Mouse (Mus musculus): ENCODE measurements around the gene Lyzl6.

Gene Lyzl6

GRCm38 (mm10) chr11:103638790-103639189 lies at the start of gene Lyzl6:
Gene Lyzl6, minus strand, starts transcription at chr11:103638890.
- no peak for DNase-seq

- DNase-seq, result no peak
Measured at GRCm38 (mm10) chr11:103686706-103687105, 48.0 kb upstream of the Lyzl6 start.

GRCm38 (mm10) chr11:103685261-103685736 lies 46.6 kb upstream of the Lyzl6 start:
- no peak for DNase-seq

GRCm38 (mm10) chr11:103683667-103684334 lies 45.1 kb upstream of the Lyzl6 start:
- DNase-seq, result no peak

- peak; percentile 36 for DNase-seq
Measured at GRCm38 (mm10) chr11:103677042-103677441, 38.4 kb upstream of the Lyzl6 start.

GRCm38 (mm10) chr11:103675556-103675955 lies 36.9 kb upstream of the Lyzl6 start:
- DNase-seq, result peak; percentile 82

- no peak for DNase-seq
Measured at GRCm38 (mm10) chr11:103666907-103667426, 28.3 kb upstream of the Lyzl6 start.

GRCm38 (mm10) chr11:103666181-103666906 lies 27.7 kb upstream of the Lyzl6 start:
- peak; percentile 41 for DNase-seq

GRCm38 (mm10) chr11:103665695-103666094 lies 27.0 kb upstream of the Lyzl6 start:
- no peak for DNase-seq

GRCm38 (mm10) chr11:103663119-103663518 lies 24.4 kb upstream of the Lyzl6 start:
- no peak for DNase-seq

- no peak for DNase-seq
Measured at GRCm38 (mm10) chr11:103662546-103662945, 23.9 kb upstream of the Lyzl6 start.

GRCm38 (mm10) chr11:103661863-103662262 lies 23.2 kb upstream of the Lyzl6 start:
- no peak for DNase-seq

GRCm38 (mm10) chr11:103658189-103658588 lies 19.5 kb upstream of the Lyzl6 start:
- DNase-seq, result no peak

- no peak for DNase-seq
Measured at GRCm38 (mm10) chr11:103656520-103656919, 17.8 kb upstream of the Lyzl6 start.

- no peak for DNase-seq
Measured at GRCm38 (mm10) chr11:103653359-103653965, 14.8 kb upstream of the Lyzl6 start.

GRCm38 (mm10) chr11:103651426-103651825 lies 12.7 kb upstream of the Lyzl6 start:
- no peak for DNase-seq

- DNase-seq, result no peak
Measured at GRCm38 (mm10) chr11:103649983-103650493, 11.3 kb upstream of the Lyzl6 start.

GRCm38 (mm10) chr11:103649301-103649982 lies 10.8 kb upstream of the Lyzl6 start, which contains the start of gene Rprml:
Gene Rprml, plus strand, starts transcription at chr11:103649570.
- no peak for DNase-seq

- DNase-seq, result no peak
Measured at GRCm38 (mm10) chr11:103648656-103649055, 10.0 kb upstream of the Lyzl6 start.

GRCm38 (mm10) chr11:103647921-103648620 lies 9.4 kb upstream of the Lyzl6 start:
- DNase-seq, result no peak

- DNase-seq, result no peak
Measured at GRCm38 (mm10) chr11:103646301-103646700, 7.6 kb upstream of the Lyzl6 start.

GRCm38 (mm10) chr11:103645731-103646130 lies 7.0 kb upstream of the Lyzl6 start:
- DNase-seq, result peak; percentile 45

Data from cerebellum, adult 9-10 months (tissue).